Mouse (Mus musculus) bone marrow, adult 2 months (tissue): Measurements from ENCODE around the gene Klk1.

ENCODE experiments used
- CTCF ChIP-seq: fragments of 200-500 bp; IDR thresholded peaks from 2 replicates; pipeline ENCODE4 v1.5.1; 2011; ENCODE audit warnings: low read length, control low read depth; ENCODE audit not compliant: control insufficient read depth, insufficient read depth
- POLR2A ChIP-seq: fragments of 200-500 bp; IDR thresholded peaks from 2 replicates; pipeline ENCODE4 v1.6.1; 2011; ENCODE audit warnings: low read depth, mild to moderate bottlenecking, control low read depth, low read length, borderline replicate concordance; ENCODE audit not compliant: control insufficient read depth

GRCm38 (mm10) chr7:44241163-44241562 is 16.0 kb downstream of the Klk1 start:
- TF ChIP-seq CTCF: no peak
- TF ChIP-seq POLR2A: no peak
